27 mouse cellular contexts compared by ENCODE assay signal in the genomic region with DNA sequence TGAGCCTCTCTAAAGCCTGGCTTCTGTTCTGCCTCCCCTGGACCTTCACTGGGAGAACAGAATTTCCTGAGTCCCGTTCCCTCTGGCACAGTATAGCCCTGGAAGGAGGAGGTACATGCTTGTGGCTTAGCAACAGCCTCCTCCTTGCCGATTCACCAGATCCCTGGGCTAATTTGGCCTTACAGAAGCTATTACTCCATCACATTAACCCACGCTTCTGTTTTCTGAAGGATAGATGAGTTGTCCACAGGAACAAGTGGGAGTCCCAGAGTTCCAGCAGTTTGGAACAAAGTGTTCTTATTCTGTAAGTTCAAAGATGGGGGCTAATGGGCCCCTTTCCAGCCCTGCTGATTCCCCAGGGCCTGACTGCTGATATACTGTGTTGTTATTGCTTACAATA. TPM values are rescaled to one million over a fixed set of nuclear protein-coding genes. Genes with fewer than 3 reads are reported as not detected.
DNase-seq lines count a peak whose midpoint lies in the region; TF ChIP-seq lines count a peak whose summit lies in the region.
"Had no signal": no experiment of that assay in that cellular context is flagged by ENCODE, and none has a peak within 500 bp of the region (broad histone marks: within the 10 kb centered on the region; RNA-seq: fewer than 3 reads in every experiment).

No protein-coding gene starts in this region.

- peak; percentile 52 to 66 for DNase-seq in frontal cortex, adult 2 months (ENCODE audit: extremely low spot score in 1 of 2, low spot score in 1 of 2)
- no peak for DNase-seq in frontal cortex, postnatal 10 days (ENCODE audit: low spot score in 2 of 2)
- no peak for DNase-seq in left cerebral cortex, adult 2 months (ENCODE audit: extremely low spot score in 1 of 2, low spot score in 2 of 2)
- no peak for DNase-seq in left cerebral cortex, postnatal 4 days
- peak; percentile 62 to 64 for DNase-seq in right cerebral cortex, adult 2 months (ENCODE audit: low spot score in 2 of 2)
- no peak for DNase-seq in right cerebral cortex, postnatal 4 days
- no peak for DNase-seq in cerebellum, postnatal 36 days
- no peak for DNase-seq in spleen, postnatal 10 days (ENCODE audit: low spot score in 2 of 2)
- DNase-seq: adrenal gland, adult 8-10 months; cerebellum, adult 8-10 months; cerebellum, postnatal 25 days; embryo, embryonic 11 days; gastrocnemius, postnatal 10 days; heart, postnatal 10 days; kidney, adult 9 months; kidney, postnatal 10 days; right cerebral cortex, postnatal 25 days; thymus, postnatal 14 days had no signal

- H3K27ac ChIP-seq in left cerebral cortex, adult 2 months: peak overlapping the region; percentile 93
- H3K27ac ChIP-seq: embryonic facial prominence, embryonic 12.5 days; heart, embryonic 13.5 days; hindbrain, embryonic 10.5 days; limb, embryonic 13.5 days; lung, embryonic 15.5 days; midbrain, embryonic 12.5 days had no signal

- no peak for TF ChIP-seq CTCF in left cerebral cortex, adult 2 months (IDR thresholded peaks at IDR 0.05)

- intact Hi-C loops in left cerebral cortex, adult 2 months (cut with DNase I): loop anchor here (1.0 to 10.0 kb wide), 3 partner anchors 30 to 291 kb away; no protein-coding TSS in a partner anchor
- intact Hi-C loops in left cerebral cortex, postnatal 4 days (cut with DNase I): loop anchor here (10.0 kb wide), 1 partner anchor 111 kb away; no protein-coding TSS in a partner anchor

- H3K4me3 ChIP-seq in left cerebral cortex, adult 2 months: no peak overlapping the region
- H3K4me3 ChIP-seq: embryonic facial prominence, embryonic 12.5 days; heart, embryonic 13.5 days; hindbrain, embryonic 10.5 days; limb, embryonic 13.5 days; lung, embryonic 15.5 days; midbrain, embryonic 12.5 days had no signal

RNA-seq across cellular contexts. Expression of gene Sdcbp2, which starts 1.2 kb away (rescaled TPM):
- polyA plus RNA-seq in frontal cortex, adult 2 months (2012; rRNA removed): 1.8 TPM in 2 replicates
- total RNA-seq in left cerebral cortex, adult 2 months (2021): 1 to 10 TPM; 1.6 to 3.0 TPM
- total RNA-seq in left cerebral cortex, postnatal 4 days (2021): 1 to 10 TPM; 1.2 TPM
- total RNA-seq: G1E had no signal
- polyA plus RNA-seq: liver, embryonic 11.5 days had no signal

RNA-seq across cellular contexts. Expression of gene Fkbp1a, which starts 31.4 kb away (rescaled TPM):
- 388 and 462 TPM in 2 replicates for polyA plus RNA-seq in frontal cortex, adult 2 months (2012; rRNA removed)
- 100 to 1,000 TPM; 702 to 722 TPM for total RNA-seq in left cerebral cortex, adult 2 months (2021)
- total RNA-seq in left cerebral cortex, postnatal 4 days (2021): 100 to 1,000 TPM; 481 to 486 TPM

RNA-seq across cellular contexts. Expression of gene Snph, which starts 58.7 kb away (rescaled TPM):
- 157 and 159 TPM in 2 replicates for polyA plus RNA-seq in frontal cortex, adult 2 months (2012; rRNA removed)
- 100 to 1,000 TPM; 328 to 329 TPM for total RNA-seq in left cerebral cortex, adult 2 months (2021)
- total RNA-seq in left cerebral cortex, postnatal 4 days (2021): 10 to 100 TPM; 80.0 to 84.0 TPM
- total RNA-seq: megakaryocyte progenitor cell, adult 5-6 weeks had no signal
- polyA plus RNA-seq: G1E had no signal

Comparison
In these comparisons a context has a peak if more than half of its experiments do, and no peak if none do; other contexts are left out.
1. DNase-seq: peak in frontal cortex, adult 2 months (2 of 2) and right cerebral cortex, adult 2 months (2 of 2); none in frontal cortex, postnatal 10 days (0 of 2), left cerebral cortex, adult 2 months (0 of 2), left cerebral cortex, postnatal 4 days (single experiment), right cerebral cortex, postnatal 4 days (single experiment), cerebellum, postnatal 36 days (0 of 2) and spleen, postnatal 10 days (0 of 2).